Mouse (Mus musculus) ES-E14 (cell line): ENCODE measurements at regions not wholly inside any gene's neighbourhood (a gene's known extent, or its start where the extent isn't known, plus 50 kb on each side); places are given as distances from the start of the nearest gene placed in this dataset.

Experiments used
- CHD2 ChIP-seq: IDR thresholded peaks from 2 replicates; pipeline ENCODE4 v1.6.1; 2014; ENCODE audit warnings: mild to moderate bottlenecking, low read depth, low read length, inconsistent platforms
- HCFC1 ChIP-seq: IDR thresholded peaks from 2 replicates; pipeline ENCODE4 v1.6.1; 2012; ENCODE audit warnings: low read length, inconsistent platforms, borderline replicate concordance; ENCODE audit not compliant: insufficient read depth
- MAFK ChIP-seq: IDR thresholded peaks from 2 replicates; pipeline ENCODE4 v1.6.1; 2014; ENCODE audit warnings: mild to moderate bottlenecking, low read depth, low read length, inconsistent platforms; ENCODE audit not compliant: insufficient read depth
- ZC3H11A ChIP-seq: IDR thresholded peaks from 2 replicates; pipeline ENCODE4 v1.6.1; 2012; ENCODE audit warnings: low read depth, mild to moderate bottlenecking, inconsistent platforms, low read length, borderline replicate concordance
- ZNF384 ChIP-seq: IDR thresholded peaks from 2 replicates; pipeline ENCODE4 v1.6.1; 2012; ENCODE audit warnings: low read depth, low read length, inconsistent platforms

- no peak for TF ChIP-seq MAFK
- no peak for TF ChIP-seq HCFC1
- no peak for TF ChIP-seq ZC3H11A
- no peak for TF ChIP-seq CHD2
- no peak for TF ChIP-seq ZNF384
Measured at GRCm38 (mm10) chr10:39224449-39225094, 61.0 kb upstream of the Ccn6 start.
